Mouse (Mus musculus) c-Kit-negative CD71-positive TER-119-positive erythroid progenitor cells, embryonic 14.5 days (primary cell): ENCODE data around the gene Plxnb3.

Experiments
- DNase-seq: peaks from one replicate; pipeline ENCODE4 v3.0.0-alpha.2; 2013; ENCODE audit warnings: low read depth, low spot score

Plxnb3 gene

GRCm38 (mm10) chrX:73785666-73786065, 28.8 kb downstream of the Plxnb3 start:
- DNase-seq, result no peak

- peak; percentile 83 for DNase-seq
These were observed 29.7 kb downstream of the Plxnb3 start, which contains the start of the genes Idh3g and Ssr4 for GRCm38 (mm10) chrX:73786364-73787224. Idh3g (minus strand) TSS chrX:73786897. Ssr4 (plus strand) TSS chrX:73787028.

- DNase-seq, result no peak
These were observed 30.3 kb downstream of the Plxnb3 start for GRCm38 (mm10) chrX:73787225-73787558.

GRCm38 (mm10) chrX:73788501-73788900, 31.6 kb downstream of the Plxnb3 start:
- DNase-seq, result no peak

- no peak for DNase-seq
These were observed 36.1 kb downstream of the Plxnb3 start for GRCm38 (mm10) chrX:73793039-73793438.

- DNase-seq, result no peak
These were observed 36.6 kb downstream of the Plxnb3 start for GRCm38 (mm10) chrX:73793505-73793904.

GRCm38 (mm10) chrX:73797511-73797910, 40.6 kb downstream of the Plxnb3 start:
- no peak for DNase-seq

GRCm38 (mm10) chrX:73798502-73798901, 41.6 kb downstream of the Plxnb3 start:
- DNase-seq, result peak; percentile 9

GRCm38 (mm10) chrX:73805814-73806213, 48.9 kb downstream of the Plxnb3 start:
- no peak for DNase-seq

- no peak for DNase-seq
These were observed 58.2 kb downstream of the Plxnb3 start for GRCm38 (mm10) chrX:73815072-73815471.

GRCm38 (mm10) chrX:73816596-73817314, 59.9 kb downstream of the Plxnb3 start:
- no peak for DNase-seq
